Mouse (Mus musculus): ENCODE data around the gene Fbxo5. TPM values are rescaled to one million over a fixed set of nuclear protein-coding genes. Genes with fewer than 3 reads are reported as not detected.
A peak's percentile ranks its signal among the peaks of the same experiment; 100 is the strongest.

Fbxo5 gene
- polyA plus RNA-seq (2012; rRNA removed): 0.53 and 0.70 TPM in 2 replicates

GRCm38 (mm10) chr10:5805243-5805730, at the start of gene Fbxo5:
Fbxo5 (minus strand) TSS chr10:5805600.
- no peaks in the 10 kb centered on the region for H3K27me3 ChIP-seq (ENCODE audit: control insufficient read depth, insufficient read depth, low read length)
- peak; percentile 26; the same call in 1 of the 2 replicates for TF ChIP-seq POLR2A (IDR thresholded peaks at IDR 0.05; ENCODE audit: low read depth, low read length)
- no peak for TF ChIP-seq CTCF (IDR thresholded peaks at IDR 0.05; ENCODE audit: extremely low read depth, insufficient read length, insufficient replicate concordance, low read depth, low read length)
- peaks cover 13% of the 10 kb centered on the region for H3K4me1 ChIP-seq (ENCODE audit: control insufficient read depth, insufficient read depth, insufficient read length, low read length)
- H3K4me3 ChIP-seq (ENCODE audit: low read depth, low read length): peak within 1 kb of the TSS; percentile 81
- peak within 1 kb of the TSS; percentile 64 for H3K27ac ChIP-seq (ENCODE audit: insufficient read depth, low read depth, low read length)
- H3K36me3 ChIP-seq (ENCODE audit: control insufficient read depth, insufficient read depth, low read length): peaks cover 14% of the 10 kb centered on the region
- WGBS: under 1% methylated on average over 42 of the region's 42 CpGs

- TF ChIP-seq CTCF (IDR thresholded peaks at IDR 0.05; ENCODE audit: extremely low read depth, insufficient read length, insufficient replicate concordance, low read depth, low read length) (no peak), POLR2A (IDR thresholded peaks at IDR 0.05; ENCODE audit: low read depth, low read length) (no peak)
- Histone ChIP-seq H3K27me3 (ENCODE audit: control insufficient read depth, insufficient read depth, low read length) (no peaks in the 10 kb centered on the region), H3K36me3 (ENCODE audit: control insufficient read depth, insufficient read depth, low read length) (no peaks in the 10 kb centered on the region), H3K4me3 (ENCODE audit: low read depth, low read length) (no peak overlapping the region), H3K4me1 (ENCODE audit: control insufficient read depth, insufficient read depth, insufficient read length, low read length) (no peaks in the 10 kb centered on the region), H3K27ac (ENCODE audit: insufficient read depth, low read depth, low read length) (no peak overlapping the region)
- WGBS: 83% methylated on average over 8 of the region's 8 CpGs
Measured at GRCm38 (mm10) chr10:5853290-5853868, 48.0 kb upstream of the Fbxo5 start.

- Histone ChIP-seq H3K4me3 (ENCODE audit: low read depth, low read length) (no peak overlapping the region), H3K4me1 (ENCODE audit: control insufficient read depth, insufficient read depth, insufficient read length, low read length) (no peaks in the 10 kb centered on the region), H3K27ac (ENCODE audit: insufficient read depth, low read depth, low read length) (no peak overlapping the region), H3K27me3 (ENCODE audit: control insufficient read depth, insufficient read depth, low read length) (no peaks in the 10 kb centered on the region), H3K36me3 (ENCODE audit: control insufficient read depth, insufficient read depth, low read length) (no peaks in the 10 kb centered on the region)
- TF ChIP-seq POLR2A (IDR thresholded peaks at IDR 0.05; ENCODE audit: low read depth, low read length) (no peak), CTCF (IDR thresholded peaks at IDR 0.05; ENCODE audit: extremely low read depth, insufficient read length, insufficient replicate concordance, low read depth, low read length) (no peak)
- WGBS: 19% methylated on average over 2 of the region's 2 CpGs
Measured at GRCm38 (mm10) chr10:5846939-5847338, 41.5 kb upstream of the Fbxo5 start.

GRCm38 (mm10) chr10:5841369-5841768, 36.0 kb upstream of the Fbxo5 start:
- Histone ChIP-seq H3K27me3 (ENCODE audit: control insufficient read depth, insufficient read depth, low read length) (no peaks in the 10 kb centered on the region), H3K4me1 (ENCODE audit: control insufficient read depth, insufficient read depth, insufficient read length, low read length) (no peaks in the 10 kb centered on the region), H3K4me3 (ENCODE audit: low read depth, low read length) (no peak overlapping the region), H3K36me3 (ENCODE audit: control insufficient read depth, insufficient read depth, low read length) (no peaks in the 10 kb centered on the region), H3K27ac (ENCODE audit: insufficient read depth, low read depth, low read length) (no peak overlapping the region)
- 77% methylated on average over 4 of the region's 4 CpGs for WGBS
- no peak for TF ChIP-seq POLR2A (IDR thresholded peaks at IDR 0.05; ENCODE audit: low read depth, low read length)
- TF ChIP-seq CTCF (IDR thresholded peaks at IDR 0.05; ENCODE audit: extremely low read depth, insufficient read length, insufficient replicate concordance, low read depth, low read length): no peak

DNA sequence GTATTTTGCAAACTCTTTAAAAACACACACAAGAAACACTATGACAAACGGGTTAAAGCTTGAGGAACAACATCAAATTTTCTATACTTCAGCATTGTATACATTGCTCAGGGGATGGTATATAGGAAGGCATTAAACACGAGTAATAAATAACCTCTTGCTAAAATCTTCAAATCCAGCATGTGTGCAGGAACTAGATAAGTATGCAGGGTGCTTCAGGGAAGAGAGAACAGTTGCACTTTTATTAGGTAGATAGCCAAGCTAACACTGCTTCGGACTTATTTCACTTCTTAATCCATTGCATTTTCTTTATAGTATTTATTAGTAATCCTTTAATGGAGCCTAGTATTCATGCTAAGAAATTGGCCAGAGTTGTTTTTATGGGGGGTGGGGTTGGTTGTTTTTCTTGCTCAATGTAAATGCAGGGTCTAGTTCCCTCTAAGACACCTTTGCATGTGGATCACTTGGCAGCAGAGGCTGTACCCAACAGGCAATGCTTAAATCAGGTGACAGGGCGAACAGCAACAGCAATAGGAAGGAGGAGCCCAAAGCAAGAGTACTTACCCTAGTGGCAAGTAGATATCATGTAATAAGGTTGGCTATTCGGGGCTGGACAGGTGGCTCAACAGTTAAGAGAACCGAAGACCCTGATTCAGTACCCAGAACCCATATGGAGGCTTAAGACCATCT, 21.1 kb upstream of the Fbxo5 start:
- Histone ChIP-seq H3K4me1 (ENCODE audit: control insufficient read depth, insufficient read depth, insufficient read length, low read length) (peaks cover 8% of the 10 kb centered on the region; the same call in 1 of the 2 replicates), H3K36me3 (ENCODE audit: control insufficient read depth, insufficient read depth, low read length) (peaks cover 2% of the 10 kb centered on the region), H3K4me3 (ENCODE audit: low read depth, low read length) (no peak overlapping the region), H3K27ac (ENCODE audit: insufficient read depth, low read depth, low read length) (no peak overlapping the region), H3K27me3 (ENCODE audit: control insufficient read depth, insufficient read depth, low read length) (no peaks in the 10 kb centered on the region)
- 62% methylated on average over 6 of the region's 6 CpGs for WGBS
- no peak for TF ChIP-seq CTCF (IDR thresholded peaks at IDR 0.05; ENCODE audit: extremely low read depth, insufficient read length, insufficient replicate concordance, low read depth, low read length)
- TF ChIP-seq POLR2A (IDR thresholded peaks at IDR 0.05; ENCODE audit: low read depth, low read length): no peak

DNA sequence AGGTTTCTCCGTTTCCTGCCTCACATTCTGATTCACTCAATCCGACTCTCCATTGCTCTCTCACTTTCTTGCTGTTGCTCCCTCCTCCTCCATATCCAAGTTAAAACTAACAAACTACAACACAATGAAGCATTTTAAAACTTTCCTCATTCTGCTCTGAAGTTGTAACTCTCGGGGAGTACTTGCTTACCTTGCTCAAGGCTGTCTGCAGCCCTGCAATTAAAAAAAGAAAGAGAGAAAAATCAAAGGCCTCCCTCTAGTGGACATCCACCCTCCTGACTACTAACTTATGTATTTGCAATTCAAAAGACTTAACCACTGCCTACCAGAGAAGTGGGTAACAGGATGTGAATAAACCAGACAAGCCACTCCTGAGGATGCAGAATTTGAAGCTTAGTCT, 19.4 kb upstream of the Fbxo5 start:
- no peak for TF ChIP-seq CTCF (IDR thresholded peaks at IDR 0.05; ENCODE audit: extremely low read depth, insufficient read length, insufficient replicate concordance, low read depth, low read length)
- TF ChIP-seq POLR2A (IDR thresholded peaks at IDR 0.05; ENCODE audit: low read depth, low read length): no peak
- Histone ChIP-seq H3K27me3 (ENCODE audit: control insufficient read depth, insufficient read depth, low read length) (no peaks in the 10 kb centered on the region), H3K27ac (ENCODE audit: insufficient read depth, low read depth, low read length) (peak overlapping the region; percentile 87), H3K36me3 (ENCODE audit: control insufficient read depth, insufficient read depth, low read length) (peaks cover 7% of the 10 kb centered on the region), H3K4me1 (ENCODE audit: control insufficient read depth, insufficient read depth, insufficient read length, low read length) (peaks cover 8% of the 10 kb centered on the region; the same call in 1 of the 2 replicates), H3K4me3 (ENCODE audit: low read depth, low read length) (peak overlapping the region; percentile 94)
- WGBS: 0% methylated on average over 3 of the region's 3 CpGs
